Mouse (Mus musculus) embryonic facial prominence, embryonic 14.5 days (tissue): ENCODE data around the gene Csf2. TPM values are rescaled to one million over a fixed set of nuclear protein-coding genes. Genes with fewer than 3 reads are reported as not detected.
"Not testable (repeated sequence)": the region's sequence is repeated elsewhere in the genome, so short reads cannot be mapped to it uniquely, and the experiment has no call there.

Source experiments
- ATAC-seq: fragments of 200-750 bp; cut with Nextera tagmentation; 2 replicates; pipeline ENCODE4 v1.8.0; 2017; ENCODE audit warnings: low read depth, moderate number of reproducible peaks, moderate TSS enrichment
- DNase-seq: peaks from one replicate; pipeline ENCODE4 v3.0.0-alpha.2; 2015; ENCODE audit warnings: low spot score
- H3K27ac ChIP-seq: fragments of 300-500 bp; sonication (generic); replicated peaks from 2 replicates; pipeline ENCODE4 v1.5.1; 2014; ENCODE audit warnings: low read depth, mild to moderate bottlenecking, low read length, moderate library complexity
- H3K27me3 ChIP-seq: fragments of 300-500 bp; sonication (generic); replicated peaks from 2 replicates; pipeline ENCODE4 v1.6.1; 2014; ENCODE audit warnings: low read length; ENCODE audit not compliant: control insufficient read depth, insufficient read depth
- H3K36me3 ChIP-seq: fragments of 300-500 bp; sonication (generic); 2 replicates; pipeline ENCODE4 v1.6.1; 2014; ENCODE audit warnings: low read length, mixed read lengths; ENCODE audit not compliant: control insufficient read depth, insufficient read depth
- H3K4me1 ChIP-seq: fragments of 300-500 bp; sonication (generic); 2 replicates; pipeline ENCODE4 v1.6.1; 2014; ENCODE audit warnings: antibody characterized with exemption, low read length; ENCODE audit not compliant: control insufficient read depth, insufficient read depth
- H3K4me2 ChIP-seq: fragments of 300-500 bp; sonication (generic); 2 replicates; pipeline ENCODE4 v1.6.1; 2014; ENCODE audit warnings: low read depth, mild to moderate bottlenecking, low read length, moderate library complexity, mixed read lengths
- H3K4me3 ChIP-seq: fragments of 300-500 bp; sonication (generic); 2 replicates; pipeline ENCODE4 v1.5.1; 2014; ENCODE audit warnings: low read depth, mild to moderate bottlenecking, low read length
- H3K9ac ChIP-seq: fragments of 300-500 bp; sonication (generic); 2 replicates; pipeline ENCODE4 v1.6.1; 2014; ENCODE audit warnings: low read depth, mild to moderate bottlenecking, low read length, moderate library complexity, mixed read lengths
- H3K9me3 ChIP-seq: fragments of 300-500 bp; sonication (generic); 2 replicates; pipeline ENCODE4 v1.6.1; 2016; ENCODE audit warnings: low read length; ENCODE audit not compliant: control insufficient read depth
- WGBS: fragments of 180-500 bp; shearing (Covaris S2); extraction: QIAGEN DNeasy Blood & Tissue Kit; methylation state at CpG from one replicate; pipeline ENCODE4 v1.1.7; 2014; 5-methylcytosine and 5-hydroxymethylcytosine counted together
- polyA plus RNA-seq: library from polyadenylated mRNA; unstranded; fragments of >200 nt; fragmentation: Nextera tagmentation; extraction: Ambion mirVana; gene quantifications from 2 replicates; pipeline ENCODE4 v1.2.1, GENCODE M21; 2014

Csf2 gene
- not detected in 2 replicates for polyA plus RNA-seq

DNA sequence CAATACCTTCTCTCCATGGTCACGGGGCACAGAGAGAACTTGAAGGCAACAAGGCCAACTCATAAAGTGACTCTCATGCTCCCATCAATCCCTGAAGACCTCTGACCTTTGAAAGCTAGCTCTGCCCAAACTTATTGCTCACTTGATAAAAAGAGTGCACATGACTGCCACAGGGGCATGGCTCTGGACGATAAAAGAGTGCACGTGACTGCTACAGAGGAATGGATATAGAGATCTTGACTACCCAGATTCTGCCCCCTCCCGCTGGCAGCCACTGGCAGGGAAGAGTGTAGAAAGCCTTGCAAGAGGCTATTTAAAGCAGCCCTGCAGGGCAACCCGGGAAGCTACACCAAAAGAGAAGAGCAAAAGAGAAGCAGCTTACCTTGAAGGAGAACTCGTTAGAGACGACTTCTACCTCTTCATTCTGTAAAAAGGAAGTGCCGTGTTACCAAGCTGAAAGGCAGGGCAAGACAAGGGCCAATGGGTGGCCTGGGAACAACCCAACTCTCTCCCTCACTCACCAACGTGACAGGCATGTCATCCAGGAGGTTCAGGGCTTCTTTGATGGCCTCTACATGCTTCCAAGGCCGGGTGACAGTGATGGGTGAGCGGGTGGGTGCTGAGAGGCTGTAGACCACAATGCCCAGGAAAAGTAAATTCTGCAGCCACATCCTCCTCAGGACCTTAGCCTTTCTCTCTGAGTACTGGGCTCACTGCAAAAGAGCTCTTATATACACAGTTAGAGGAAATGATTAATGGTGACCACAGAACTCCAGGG is at the start of gene Csf2:
Csf2 (minus strand) TSS at position 728 of the 778 bp plus-strand sequence.
- Histone ChIP-seq H3K9me3 (no peaks in the 10 kb centered on the region), H3K27me3 (no peaks in the 10 kb centered on the region), H3K27ac (no peak within 1 kb of the TSS), H3K36me3 (no peaks in the 10 kb centered on the region), H3K4me3 (no peak within 1 kb of the TSS), H3K4me2 (no peak within 1 kb of the TSS), H3K4me1 (no peaks in the 10 kb centered on the region), H3K9ac (no peak within 1 kb of the TSS)
- ATAC-seq (no peak), DNase-seq (no peak)
- WGBS, result 65% methylated on average over 11 of the region's 11 CpGs

- DNase-seq (no peak), ATAC-seq (no peak)
- H3K36me3 ChIP-seq, result no peaks in the 10 kb centered on the region
- H3K27ac ChIP-seq, result no peak overlapping the region
- H3K9ac ChIP-seq, result no peak overlapping the region
- H3K4me1 ChIP-seq, result no peaks in the 10 kb centered on the region
- peaks cover 6% of the 10 kb centered on the region; the same call in 1 of the 2 replicates for H3K27me3 ChIP-seq
- no peak overlapping the region for H3K4me2 ChIP-seq
- no peak overlapping the region for H3K4me3 ChIP-seq
- H3K9me3 ChIP-seq, result peaks cover 4% of the 10 kb centered on the region; the same call in 1 of the 2 replicates
Observed at GRCm38 (mm10) chr11:54298777-54299176, 49.3 kb upstream of the Csf2 start.

- H3K4me2 ChIP-seq, H3K36me3 ChIP-seq, H3K4me3 ChIP-seq, H3K9ac ChIP-seq, ATAC-seq, H3K4me1 ChIP-seq, H3K9me3 ChIP-seq, H3K27me3 ChIP-seq, DNase-seq, H3K27ac ChIP-seq: not testable (repeated sequence)
- WGBS, result 78% methylated on average over 2 of the region's 2 CpGs
Observed at GRCm38 (mm10) chr11:54297471-54297870, 48.0 kb upstream of the Csf2 start.

DNA sequence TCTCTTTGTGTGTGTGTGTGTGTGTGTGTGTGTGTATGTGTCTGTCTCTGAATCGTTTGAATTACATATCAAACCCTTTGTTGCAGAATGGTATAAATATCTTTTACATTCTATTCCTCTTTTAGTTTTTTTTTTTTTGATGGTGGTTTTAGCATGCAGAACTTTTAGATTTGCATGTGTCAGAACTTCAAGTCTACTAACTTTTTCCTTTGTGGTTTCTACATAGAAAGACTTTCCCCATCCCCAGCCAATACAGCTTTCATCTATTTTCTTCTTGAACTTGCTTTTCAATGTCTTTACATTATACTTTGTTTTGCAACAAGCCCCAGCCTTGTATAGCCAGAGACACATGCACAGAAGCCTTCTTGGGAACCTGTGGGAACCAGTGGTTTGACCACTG is 47.3 kb upstream of the Csf2 start:
- WGBS, result 95% methylated on average over 1 of the region's 1 CpGs
- Histone ChIP-seq H3K9ac (no peak overlapping the region), H3K4me3 (no peak overlapping the region), H3K36me3 (no peaks in the 10 kb centered on the region), H3K9me3 (peaks cover 4% of the 10 kb centered on the region; the same call in 1 of the 2 replicates), H3K27ac (no peak overlapping the region), H3K4me1 (no peaks in the 10 kb centered on the region), H3K4me2 (no peak overlapping the region), H3K27me3 (no peaks in the 10 kb centered on the region)
- no peak for DNase-seq
- ATAC-seq, result no peak

- WGBS, result 87% methylated on average over 4 of the region's 4 CpGs
- no peak overlapping the region for H3K27ac ChIP-seq
- no peak overlapping the region for H3K4me2 ChIP-seq
- no peak overlapping the region for H3K4me3 ChIP-seq
- ATAC-seq, result no peak
- no peaks in the 10 kb centered on the region for H3K27me3 ChIP-seq
- no peak overlapping the region for H3K9ac ChIP-seq
- H3K9me3 ChIP-seq, result peaks cover 4% of the 10 kb centered on the region; the same call in 1 of the 2 replicates
- no peaks in the 10 kb centered on the region for H3K36me3 ChIP-seq
- no peaks in the 10 kb centered on the region for H3K4me1 ChIP-seq
- DNase-seq, result no peak
Observed at GRCm38 (mm10) chr11:54295971-54296370, 46.5 kb upstream of the Csf2 start.

DNA sequence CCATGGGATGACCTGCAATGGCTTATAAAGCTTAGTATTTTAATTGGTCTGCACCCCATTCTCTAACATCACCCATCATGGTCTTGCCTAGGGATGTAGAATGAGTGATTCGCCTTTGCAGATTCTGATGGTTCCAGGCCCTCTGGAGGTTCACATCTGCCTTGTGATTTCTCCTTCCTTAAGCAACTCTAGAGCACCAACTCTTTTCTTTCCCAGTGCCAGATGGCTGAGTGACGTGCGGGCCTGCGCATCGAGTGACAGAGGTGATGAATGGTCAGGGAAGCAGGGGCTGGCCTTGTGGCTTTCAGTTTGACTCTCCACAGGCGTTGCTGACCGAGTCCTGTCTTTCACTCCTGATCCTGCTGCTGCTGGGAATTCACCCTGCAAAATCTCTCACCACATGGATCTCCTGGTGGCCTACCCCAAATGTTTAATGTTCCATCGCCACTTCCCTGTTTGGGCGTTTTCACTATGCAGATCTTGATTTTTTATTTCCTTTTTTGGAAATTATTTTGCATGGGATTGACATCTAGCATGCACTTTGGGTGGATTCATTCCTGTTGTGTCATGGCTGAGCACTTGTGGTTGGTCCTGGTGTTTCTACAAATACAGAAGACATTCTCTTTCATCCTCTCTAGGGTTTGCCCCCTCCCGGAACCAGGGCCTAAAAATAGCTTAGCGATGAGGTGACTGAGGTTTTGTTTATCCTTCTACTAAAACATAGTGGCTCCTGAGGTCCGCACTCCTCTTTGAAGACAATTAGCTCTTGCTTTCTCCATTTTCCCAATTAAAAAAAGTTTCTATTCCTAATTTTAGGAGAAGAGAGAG is 44.7 kb upstream of the Csf2 start:
- Histone ChIP-seq H3K36me3 (no peaks in the 10 kb centered on the region), H3K4me2 (no peak overlapping the region), H3K9ac (no peak overlapping the region), H3K4me3 (no peak overlapping the region), H3K9me3 (peaks cover 4% of the 10 kb centered on the region; the same call in 1 of the 2 replicates), H3K4me1 (no peaks in the 10 kb centered on the region), H3K27me3 (no peaks in the 10 kb centered on the region), H3K27ac (no peak overlapping the region)
- 68% methylated on average over 12 of the region's 12 CpGs for WGBS
- no peak for DNase-seq
- ATAC-seq, result no peak

DNA sequence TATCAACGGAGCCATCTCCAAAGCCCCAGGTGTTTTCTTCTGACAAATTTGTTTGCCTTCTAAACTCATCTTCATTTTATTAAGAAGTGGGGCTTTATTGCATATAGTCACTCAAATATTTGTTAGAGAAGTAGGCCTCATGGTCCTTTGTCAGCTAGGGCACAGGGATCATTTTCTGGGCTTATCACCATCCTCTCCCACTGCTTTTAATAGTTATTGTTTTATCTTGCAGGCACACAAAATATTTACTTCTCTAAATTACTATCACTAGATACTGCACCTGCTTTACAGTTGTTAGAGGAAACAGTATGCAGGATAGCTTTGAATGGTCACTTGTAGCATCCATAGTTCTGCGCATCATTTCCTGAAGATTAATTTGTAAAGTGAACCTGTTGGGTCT is 42.7 kb upstream of the Csf2 start:
- Histone ChIP-seq H3K27me3 (no peaks in the 10 kb centered on the region), H3K9me3 (no peaks in the 10 kb centered on the region), H3K4me2 (no peak overlapping the region), H3K36me3 (no peaks in the 10 kb centered on the region), H3K9ac (no peak overlapping the region), H3K4me3 (no peak overlapping the region), H3K27ac (no peak overlapping the region), H3K4me1 (no peaks in the 10 kb centered on the region)
- no peak for DNase-seq
- no peak for ATAC-seq
- WGBS, result 84% methylated on average over 2 of the region's 2 CpGs

- Histone ChIP-seq H3K4me1 (no peaks in the 10 kb centered on the region), H3K36me3 (no peaks in the 10 kb centered on the region), H3K9me3 (no peaks in the 10 kb centered on the region), H3K27ac (no peak overlapping the region), H3K9ac (no peak overlapping the region), H3K4me2 (no peak overlapping the region), H3K27me3 (no peaks in the 10 kb centered on the region), H3K4me3 (no peak overlapping the region)
- DNase-seq, result no peak
- no peak for ATAC-seq
- 79% methylated on average over 8 of the region's 8 CpGs for WGBS
Observed at GRCm38 (mm10) chr11:54287821-54288453, 38.5 kb upstream of the Csf2 start.
